Mouse (Mus musculus) cerebellum, adult 11 months (tissue): ENCODE measurements around the gene Scyl3.

ENCODE experiments used
- DNase-seq: peaks from one replicate; pipeline ENCODE4 v3.0.0; 2022

Gene Scyl3

GRCm38 (mm10) chr1:163928846-163929245 is at the start of gene Scyl3:
Scyl3 (plus strand) TSS chr1:163929100.
- no peak for DNase-seq

GRCm38 (mm10) chr1:163889629-163890028 is 39.3 kb upstream of the Scyl3 start:
- DNase-seq: no peak

DNA sequence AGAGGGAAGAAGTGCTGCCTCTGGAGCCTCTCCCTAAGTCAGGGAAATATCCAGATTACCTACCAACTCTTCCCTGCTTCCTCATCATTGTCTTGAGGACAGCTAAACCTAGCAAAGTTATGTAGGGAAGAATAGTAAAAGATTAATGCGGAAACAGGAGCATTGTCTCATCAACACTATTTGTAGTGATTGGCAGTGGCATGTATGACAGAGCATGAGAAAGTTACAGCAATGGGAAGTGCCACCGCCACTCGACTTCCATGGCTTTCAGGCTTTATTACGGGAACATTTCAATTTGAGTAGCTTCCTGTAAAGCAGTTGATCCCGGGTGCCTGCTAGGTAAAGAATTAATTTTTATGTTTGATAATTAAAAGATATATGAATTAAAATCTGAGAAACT is 35.6 kb upstream of the Scyl3 start:
- no peak for DNase-seq

- no peak for DNase-seq
Measured at GRCm38 (mm10) chr1:163893774-163894527, 34.9 kb upstream of the Scyl3 start.

- DNase-seq: no peak
Measured at GRCm38 (mm10) chr1:163898291-163898764, 30.6 kb upstream of the Scyl3 start.

GRCm38 (mm10) chr1:163899575-163899974 is 29.3 kb upstream of the Scyl3 start:
- DNase-seq: no peak

DNA sequence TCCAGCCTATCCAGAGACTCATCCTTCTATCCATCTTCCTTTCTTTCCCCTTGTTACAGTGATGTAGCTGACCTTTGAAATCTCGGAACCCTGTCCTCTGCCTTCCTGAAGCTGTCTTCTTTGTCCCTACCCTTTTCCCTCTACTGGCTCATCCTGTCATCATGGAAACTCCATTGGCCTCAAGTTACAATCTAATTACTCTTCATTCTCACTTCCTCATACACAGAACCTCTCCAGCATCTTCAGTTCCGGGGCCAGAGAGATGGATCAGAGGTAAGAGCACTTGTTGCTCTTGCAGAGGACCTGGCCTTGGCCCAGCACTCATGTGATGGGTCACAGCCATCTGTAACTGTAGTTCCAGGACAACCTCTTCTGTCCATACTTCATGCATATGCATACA is 28.7 kb upstream of the Scyl3 start:
- no peak for DNase-seq

DNA sequence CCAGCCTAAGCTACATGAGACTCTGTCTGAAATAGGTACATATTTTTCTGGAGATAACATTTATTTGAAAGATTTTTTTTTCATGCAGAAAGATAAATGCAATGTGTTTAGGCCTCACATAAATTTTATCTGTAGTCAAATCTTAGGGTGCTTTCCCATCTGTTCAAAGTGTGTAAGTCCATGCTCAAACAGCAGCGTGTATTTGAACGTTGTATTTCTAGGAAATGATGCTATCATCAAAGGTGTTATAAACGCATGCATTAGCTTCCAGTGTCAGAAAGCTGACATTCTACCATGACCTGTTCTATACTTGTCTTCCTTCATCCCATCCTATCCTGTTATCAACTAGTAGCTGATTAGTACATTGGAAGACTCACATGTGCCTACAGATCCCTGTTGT is 25.5 kb upstream of the Scyl3 start:
- DNase-seq: no peak

- no peak for DNase-seq
Measured at GRCm38 (mm10) chr1:163907007-163907811, 21.7 kb upstream of the Scyl3 start.

DNA sequence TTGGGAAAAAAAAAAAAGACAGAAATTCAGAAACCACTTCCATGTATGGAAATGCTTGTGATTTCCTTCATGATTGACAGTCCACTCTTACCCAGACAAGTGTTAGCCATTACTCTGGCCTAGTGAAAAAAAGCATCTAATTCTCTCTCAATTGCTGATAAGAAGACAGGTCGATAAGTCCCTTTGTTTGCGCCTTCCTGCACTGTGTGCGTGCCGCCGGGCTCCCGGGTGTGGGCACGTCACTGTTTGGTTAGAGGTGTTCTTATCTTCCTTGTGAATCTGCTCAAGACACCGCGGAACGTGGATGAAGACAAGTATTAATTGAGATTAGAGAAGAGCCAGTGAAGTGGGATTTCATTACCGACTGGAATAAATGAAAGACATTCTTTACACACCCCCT is 20.5 kb upstream of the Scyl3 start:
- DNase-seq: no peak

DNA sequence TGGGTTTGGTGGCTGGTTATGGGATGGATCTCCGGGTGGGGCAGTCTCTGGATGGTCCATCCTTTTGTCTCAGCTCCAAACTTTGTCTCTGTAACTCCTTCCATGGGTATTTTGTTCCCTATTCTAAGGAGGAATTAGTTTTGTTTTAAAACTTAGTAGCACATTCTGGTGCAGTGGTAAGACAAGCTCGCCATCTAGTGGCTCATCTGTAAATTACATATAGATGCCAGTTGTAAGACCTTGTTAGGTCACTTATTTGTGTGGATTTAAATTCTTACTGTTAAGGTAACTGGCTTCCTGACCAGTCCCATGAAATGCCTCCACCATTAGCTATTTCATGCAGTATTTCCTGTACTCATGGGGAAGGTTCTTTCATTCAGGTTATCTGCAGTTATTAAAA is 18.6 kb upstream of the Scyl3 start:
- no peak for DNase-seq

DNA sequence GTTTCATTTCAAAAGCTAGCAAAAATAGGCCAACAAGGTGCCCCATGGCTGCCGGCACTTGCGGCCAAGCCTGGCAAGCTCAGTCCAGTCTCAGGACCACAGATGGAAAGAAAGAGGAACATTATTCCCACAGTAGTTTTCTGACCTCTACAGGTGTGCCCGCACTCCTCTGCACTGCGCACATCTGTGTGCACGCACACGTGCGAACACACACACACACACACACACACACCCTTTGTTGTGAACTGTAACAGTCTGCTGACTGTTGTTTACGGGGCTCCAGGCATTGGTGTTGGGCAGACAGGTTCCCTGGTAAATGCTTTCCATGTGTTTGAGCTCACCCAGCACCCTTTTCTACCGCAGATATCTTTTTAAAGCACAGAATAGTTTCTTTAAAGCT is 18.1 kb upstream of the Scyl3 start:
- no peak for DNase-seq

GRCm38 (mm10) chr1:163911981-163912380 is 16.9 kb upstream of the Scyl3 start:
- DNase-seq: no peak

- DNase-seq: no peak
Measured at GRCm38 (mm10) chr1:163917349-163918160, 11.3 kb upstream of the Scyl3 start.

GRCm38 (mm10) chr1:163924093-163924492 is 4.8 kb upstream of the Scyl3 start:
- no peak for DNase-seq

- DNase-seq: peak; percentile 89
Measured at GRCm38 (mm10) chr1:163929636-163930457, 947 bp downstream of the Scyl3 start.

GRCm38 (mm10) chr1:163930458-163930794 is 1.5 kb downstream of the Scyl3 start:
- no peak for DNase-seq

- DNase-seq: no peak
Measured at GRCm38 (mm10) chr1:163931801-163932200, 2.9 kb downstream of the Scyl3 start.

GRCm38 (mm10) chr1:163934591-163934990 is 5.7 kb downstream of the Scyl3 start:
- DNase-seq: no peak

DNA sequence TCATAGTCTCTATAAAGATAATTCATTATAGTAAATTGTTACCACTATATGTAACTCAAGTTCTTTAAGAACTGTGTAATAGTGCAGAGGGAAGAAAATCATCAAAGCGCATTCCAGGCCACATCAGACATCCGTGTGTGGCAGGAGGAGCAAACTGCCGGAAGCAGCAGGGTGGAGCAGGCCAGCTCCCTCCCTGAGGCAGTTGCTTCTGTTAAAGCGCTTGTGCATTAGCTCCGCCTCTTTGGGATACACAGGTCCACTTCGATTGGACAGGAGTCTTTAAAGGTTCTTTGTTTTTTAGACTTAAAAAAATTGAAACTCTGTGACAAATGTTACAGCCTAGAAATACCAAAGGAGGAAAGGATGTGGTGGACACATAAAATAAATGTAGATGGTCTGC is 13.2 kb downstream of the Scyl3 start:
- DNase-seq: no peak

- no peak for DNase-seq
Measured at GRCm38 (mm10) chr1:163953396-163953795, 24.5 kb downstream of the Scyl3 start.

- DNase-seq: no peak
Measured at GRCm38 (mm10) chr1:163958036-163958435, 29.1 kb downstream of the Scyl3 start.
